Mouse (Mus musculus): Measurements from ENCODE around the gene Klk1b5. TPM values are rescaled to one million over a fixed set of nuclear protein-coding genes. Genes with fewer than 3 reads are reported as not detected.

The Klk1b5 gene
- 1.9 TPM for polyA plus RNA-seq (2014; fragmentation: Illumina TruSeq; extraction: RNeasy Lipid Tissue Mini Kit (QIAGEN cat#74804); ENCODE audit: low read depth, low replicate concordance)

GRCm38 (mm10) chr7:44215645-44216044, at the start of gene Klk1b5:
Gene Klk1b5, plus strand, starts transcription at chr7:44215945.

GRCm38 (mm10) chr7:44187936-44188335, 27.8 kb upstream of the Klk1b5 start, which contains the start of gene Klk1b24:
Gene Klk1b24, plus strand, starts transcription at chr7:44188236.

DNA sequence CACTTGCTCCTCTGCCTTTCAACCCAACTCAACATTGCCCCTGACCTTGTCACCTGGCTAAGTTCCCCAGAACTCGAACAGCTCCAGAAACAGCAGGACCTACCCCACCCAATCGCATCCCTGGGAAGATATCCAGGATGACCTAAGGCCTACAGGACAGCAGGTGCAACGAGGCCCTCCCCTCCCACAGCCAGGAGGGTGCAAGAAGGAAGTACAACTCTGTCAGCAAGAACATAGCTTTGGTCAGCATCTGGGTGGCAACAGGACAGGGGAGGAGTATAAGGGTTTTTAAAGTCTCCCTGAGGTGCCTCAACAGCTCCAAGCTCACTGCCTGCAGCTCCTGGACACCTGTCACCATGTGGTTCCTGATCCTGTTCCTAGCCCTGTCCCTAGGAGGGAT, 17.9 kb upstream of the Klk1b5 start, which contains the start of gene Klk1b3:
Gene Klk1b3, plus strand, starts transcription at position 301 of the 400 bp plus-strand sequence.

DNA sequence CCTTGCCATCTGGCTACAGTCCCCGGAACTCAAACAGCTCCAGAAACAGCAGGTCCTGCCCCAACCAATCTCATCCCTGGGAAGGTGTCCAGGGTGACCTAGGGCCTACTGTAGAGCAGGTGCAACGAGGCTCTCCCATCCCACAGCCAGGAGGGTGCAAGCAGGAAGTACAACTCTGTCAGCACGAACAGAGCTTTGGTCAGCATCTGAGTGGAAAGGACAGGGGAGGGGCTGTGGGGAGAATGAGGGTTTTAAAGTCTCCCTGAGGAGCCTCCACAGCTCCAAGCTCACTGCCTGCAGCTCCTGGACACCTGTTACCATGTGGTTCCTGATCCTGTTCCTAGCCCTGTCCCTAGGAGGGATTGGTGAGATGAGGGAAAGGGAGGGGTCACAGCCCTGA, 8.6 kb upstream of the Klk1b5 start, which contains the start of gene Klk1b4:
Gene Klk1b4, plus strand, starts transcription at position 301 of the 400 bp plus-strand sequence.

DNA sequence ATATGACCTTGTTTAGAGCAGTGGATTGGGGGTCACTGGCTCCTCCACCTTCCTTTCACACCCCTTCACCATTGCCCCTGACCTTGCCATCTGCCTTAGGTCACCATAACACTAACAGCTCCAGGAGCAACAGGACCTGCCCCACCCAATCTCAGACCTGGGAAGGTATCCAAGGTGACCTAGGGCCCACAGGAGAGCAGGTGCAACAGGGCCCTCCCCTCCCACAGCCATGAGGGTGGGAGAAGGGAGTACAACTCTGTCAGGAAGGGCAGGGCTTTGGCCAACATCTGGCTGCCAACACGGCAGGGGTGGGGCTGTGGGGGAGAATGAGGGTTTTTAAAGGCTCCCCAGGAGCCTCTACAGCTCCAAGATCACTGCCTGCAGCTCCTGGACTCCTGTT, 9.3 kb downstream of the Klk1b5 start, which contains the start of gene Klk1:
Gene Klk1, plus strand, starts transcription at position 285 of the 400 bp plus-strand sequence.

GRCm38 (mm10) chr7:44235909-44236308, 20.2 kb downstream of the Klk1b5 start, which contains the start of gene Gm36864:
Gene Gm36864, plus strand, starts transcription at chr7:44236177.

GRCm38 (mm10) chr7:44246055-44246983, 30.6 kb downstream of the Klk1b5 start, which contains the start of the genes 1700028J19Rik and 2410002F23Rik:
Gene 1700028J19Rik, minus strand, starts transcription at chr7:44246695.
Gene 2410002F23Rik, plus strand, starts transcription at chr7:44246722.

GRCm38 (mm10) chr7:44257278-44257677, 41.5 kb downstream of the Klk1b5 start, which contains the start of gene Acp4:
Gene Acp4, minus strand, starts transcription at chr7:44257378.

GRCm38 (mm10) chr7:44261147-44261546, 45.4 kb downstream of the Klk1b5 start, which contains the start of gene Gm15517:
Gene Gm15517, plus strand, starts transcription at chr7:44261447.

Other genes with a start within 250 kb of the Klk1b5 start
- gene Klk1b1, start 249.2 kb upstream of the Klk1b5 start, polyA plus RNA-seq (2014; fragmentation: Illumina TruSeq; extraction: RNeasy Lipid Tissue Mini Kit (QIAGEN cat#74804); ENCODE audit: low read depth, low replicate concordance), result not detected
- gene Klk1b9, start 239.9 kb upstream of the Klk1b5 start, polyA plus RNA-seq (2014; fragmentation: Illumina TruSeq; extraction: RNeasy Lipid Tissue Mini Kit (QIAGEN cat#74804); ENCODE audit: low read depth, low replicate concordance), result 0.97 TPM
- gene Klk1b11, start 220.1 kb upstream of the Klk1b5 start, polyA plus RNA-seq (2014; fragmentation: Illumina TruSeq; extraction: RNeasy Lipid Tissue Mini Kit (QIAGEN cat#74804); ENCODE audit: low read depth, low replicate concordance), result not detected
- not detected for gene Klk1b26, start 203.8 kb upstream of the Klk1b5 start, polyA plus RNA-seq (2014; fragmentation: Illumina TruSeq; extraction: RNeasy Lipid Tissue Mini Kit (QIAGEN cat#74804); ENCODE audit: low read depth, low replicate concordance)
- gene Klk1b27, start 163.7 kb upstream of the Klk1b5 start, polyA plus RNA-seq (2014; fragmentation: Illumina TruSeq; extraction: RNeasy Lipid Tissue Mini Kit (QIAGEN cat#74804); ENCODE audit: low read depth, low replicate concordance), result 0.93 TPM
- not detected for gene Klk1b21, start 113.6 kb upstream of the Klk1b5 start, polyA plus RNA-seq (2014; fragmentation: Illumina TruSeq; extraction: RNeasy Lipid Tissue Mini Kit (QIAGEN cat#74804); ENCODE audit: low read depth, low replicate concordance)
- 1.8 TPM for gene Klk1b22, start 103.3 kb upstream of the Klk1b5 start, polyA plus RNA-seq (2014; fragmentation: Illumina TruSeq; extraction: RNeasy Lipid Tissue Mini Kit (QIAGEN cat#74804); ENCODE audit: low read depth, low replicate concordance)
- gene Klk1b16, start 79.2 kb upstream of the Klk1b5 start, polyA plus RNA-seq (2014; fragmentation: Illumina TruSeq; extraction: RNeasy Lipid Tissue Mini Kit (QIAGEN cat#74804); ENCODE audit: low read depth, low replicate concordance), result not detected
- gene Klk1b24, start 27.7 kb upstream of the Klk1b5 start, polyA plus RNA-seq (2014; fragmentation: Illumina TruSeq; extraction: RNeasy Lipid Tissue Mini Kit (QIAGEN cat#74804); ENCODE audit: low read depth, low replicate concordance), result 0.77 TPM
- gene Klk1b3, start 17.8 kb upstream of the Klk1b5 start, polyA plus RNA-seq (2014; fragmentation: Illumina TruSeq; extraction: RNeasy Lipid Tissue Mini Kit (QIAGEN cat#74804); ENCODE audit: low read depth, low replicate concordance), result 0.93 TPM
- gene Klk1b4, start 8.5 kb upstream of the Klk1b5 start, polyA plus RNA-seq (2014; fragmentation: Illumina TruSeq; extraction: RNeasy Lipid Tissue Mini Kit (QIAGEN cat#74804); ENCODE audit: low read depth, low replicate concordance), result not detected
- gene Klk1, start 9.4 kb downstream of the Klk1b5 start, polyA plus RNA-seq (2014; fragmentation: Illumina TruSeq; extraction: RNeasy Lipid Tissue Mini Kit (QIAGEN cat#74804); ENCODE audit: low read depth, low replicate concordance), result 786 TPM
- gene Gm36864, start 20.2 kb downstream of the Klk1b5 start, polyA plus RNA-seq (2014; fragmentation: Illumina TruSeq; extraction: RNeasy Lipid Tissue Mini Kit (QIAGEN cat#74804); ENCODE audit: low read depth, low replicate concordance), result not detected
- 1.6 TPM for gene 1700028J19Rik, start 30.8 kb downstream of the Klk1b5 start, polyA plus RNA-seq (2014; fragmentation: Illumina TruSeq; extraction: RNeasy Lipid Tissue Mini Kit (QIAGEN cat#74804); ENCODE audit: low read depth, low replicate concordance)
- gene 2410002F23Rik, start 30.8 kb downstream of the Klk1b5 start, polyA plus RNA-seq (2014; fragmentation: Illumina TruSeq; extraction: RNeasy Lipid Tissue Mini Kit (QIAGEN cat#74804); ENCODE audit: low read depth, low replicate concordance), result 13.6 TPM
- not detected for gene Acp4, start 41.4 kb downstream of the Klk1b5 start, polyA plus RNA-seq (2014; fragmentation: Illumina TruSeq; extraction: RNeasy Lipid Tissue Mini Kit (QIAGEN cat#74804); ENCODE audit: low read depth, low replicate concordance)
- not detected for gene Gm15517, start 45.5 kb downstream of the Klk1b5 start, polyA plus RNA-seq (2014; fragmentation: Illumina TruSeq; extraction: RNeasy Lipid Tissue Mini Kit (QIAGEN cat#74804); ENCODE audit: low read depth, low replicate concordance)
- gene Clec11a, start 91.0 kb downstream of the Klk1b5 start, polyA plus RNA-seq (2014; fragmentation: Illumina TruSeq; extraction: RNeasy Lipid Tissue Mini Kit (QIAGEN cat#74804); ENCODE audit: low read depth, low replicate concordance), result 1.8 TPM
- not detected for gene Shank1, start 94.3 kb downstream of the Klk1b5 start, polyA plus RNA-seq (2014; fragmentation: Illumina TruSeq; extraction: RNeasy Lipid Tissue Mini Kit (QIAGEN cat#74804); ENCODE audit: low read depth, low replicate concordance)
- gene Syt3, start 168.2 kb downstream of the Klk1b5 start, polyA plus RNA-seq (2014; fragmentation: Illumina TruSeq; extraction: RNeasy Lipid Tissue Mini Kit (QIAGEN cat#74804); ENCODE audit: low read depth, low replicate concordance), result not detected
- gene 1700008O03Rik, start 169.9 kb downstream of the Klk1b5 start, polyA plus RNA-seq (2014; fragmentation: Illumina TruSeq; extraction: RNeasy Lipid Tissue Mini Kit (QIAGEN cat#74804); ENCODE audit: low read depth, low replicate concordance), result not detected
- gene Lrrc4b, start 213.1 kb downstream of the Klk1b5 start, polyA plus RNA-seq (2014; fragmentation: Illumina TruSeq; extraction: RNeasy Lipid Tissue Mini Kit (QIAGEN cat#74804); ENCODE audit: low read depth, low replicate concordance), result not detected
- 1.7 TPM for gene Aspdh, start 249.4 kb downstream of the Klk1b5 start, polyA plus RNA-seq (2014; fragmentation: Illumina TruSeq; extraction: RNeasy Lipid Tissue Mini Kit (QIAGEN cat#74804); ENCODE audit: low read depth, low replicate concordance)